Mouse (Mus musculus) lung, postnatal 14 days (tissue): ENCODE measurements at regions not wholly inside any gene's neighbourhood (a gene's known extent, or its start where the extent isn't known, plus 50 kb on each side); places are given as distances from the start of the nearest gene placed in this dataset.

Experiments used
- DNase-seq: peaks from one replicate; pipeline ENCODE4 v3.0.0; 2021

- DNase-seq = no peak
Observed at GRCm38 (mm10) chr2:115126625-115127369, 454.7 kb upstream of the BC052040 start.

DNA sequence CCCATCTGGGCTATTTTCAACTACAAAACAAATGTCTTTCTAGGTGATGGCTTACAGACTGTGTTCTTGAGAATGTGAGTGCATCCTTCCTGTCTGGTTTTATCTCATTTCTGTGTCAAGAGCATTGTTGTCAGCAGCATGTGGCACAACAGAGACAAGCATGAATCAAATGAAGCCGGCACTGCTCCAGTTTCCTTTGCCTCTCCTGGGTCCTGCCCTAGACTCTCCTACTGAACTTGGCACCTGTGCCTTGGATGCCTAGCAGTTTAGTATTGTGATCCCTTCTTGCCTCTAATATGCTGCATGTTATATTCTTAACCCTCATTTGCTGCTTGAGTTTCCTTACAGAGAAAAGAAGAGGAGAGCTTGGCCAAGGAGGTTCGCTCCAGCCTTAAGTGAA is 449.8 kb upstream of the BC052040 start:
- peak; percentile 2 for DNase-seq

DNA sequence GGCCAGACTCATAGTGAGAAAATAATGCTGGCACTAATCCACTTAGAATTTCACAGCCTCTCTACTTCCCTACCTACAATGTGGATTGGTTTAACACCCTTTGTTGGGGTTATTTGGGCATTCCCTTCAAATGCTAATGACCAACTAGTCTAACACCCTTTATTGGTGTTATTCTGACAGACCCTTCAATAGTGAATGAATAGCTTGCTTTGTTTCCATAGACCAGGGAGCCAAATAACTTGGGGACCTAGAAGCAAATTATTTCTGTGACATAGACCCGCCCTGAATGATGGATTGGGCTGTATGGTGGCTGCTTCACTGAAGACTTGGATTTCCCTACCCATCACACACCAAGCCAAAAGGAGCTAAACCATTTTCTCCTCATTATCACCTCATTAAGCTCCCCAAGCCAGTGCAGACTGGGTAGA is 449.3 kb upstream of the BC052040 start:
- no peak for DNase-seq

DNA sequence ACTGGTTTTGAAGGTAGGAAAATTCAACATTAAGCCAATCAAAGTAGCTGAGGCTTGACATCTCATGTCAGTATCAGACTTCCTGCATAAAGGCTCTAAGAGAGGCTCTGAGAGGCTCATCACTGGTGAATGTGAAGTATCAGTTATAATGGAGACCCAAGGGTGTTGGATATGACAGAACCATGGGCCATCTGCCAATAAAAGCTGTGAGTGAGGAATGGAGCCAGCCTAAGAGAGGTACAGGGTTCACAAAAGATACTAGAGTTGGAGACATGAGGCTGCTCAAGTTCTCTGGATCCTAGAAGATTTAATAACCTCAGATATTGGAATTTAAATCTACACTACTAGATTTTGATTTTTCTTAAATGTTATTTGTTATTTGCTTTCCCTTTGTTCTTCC is 440.1 kb upstream of the BC052040 start:
- DNase-seq = no peak

- no peak for DNase-seq
Observed at GRCm38 (mm10) chr2:115172111-115172510, 409.4 kb upstream of the BC052040 start.

GRCm38 (mm10) chr2:115177076-115177475 is 404.4 kb upstream of the BC052040 start:
- DNase-seq = no peak

DNA sequence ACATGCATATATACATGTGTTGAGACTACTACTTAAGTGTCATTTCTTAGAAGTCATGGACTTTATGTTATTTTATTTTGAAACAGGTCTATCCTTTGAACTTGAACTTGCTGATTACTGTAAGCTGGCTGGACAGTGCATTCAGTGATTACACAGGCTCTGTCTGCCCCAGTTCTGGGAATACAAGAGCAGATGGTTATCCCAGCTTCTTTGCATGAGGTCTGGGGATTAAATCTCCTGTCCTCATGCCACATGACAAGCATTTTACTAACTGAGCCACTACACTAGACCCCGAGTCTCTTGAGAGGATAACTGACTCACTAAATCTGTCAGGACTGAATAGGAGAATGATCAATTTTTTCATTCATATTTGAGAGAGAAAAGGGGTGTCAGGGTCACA is 403.6 kb upstream of the BC052040 start:
- no peak for DNase-seq

DNA sequence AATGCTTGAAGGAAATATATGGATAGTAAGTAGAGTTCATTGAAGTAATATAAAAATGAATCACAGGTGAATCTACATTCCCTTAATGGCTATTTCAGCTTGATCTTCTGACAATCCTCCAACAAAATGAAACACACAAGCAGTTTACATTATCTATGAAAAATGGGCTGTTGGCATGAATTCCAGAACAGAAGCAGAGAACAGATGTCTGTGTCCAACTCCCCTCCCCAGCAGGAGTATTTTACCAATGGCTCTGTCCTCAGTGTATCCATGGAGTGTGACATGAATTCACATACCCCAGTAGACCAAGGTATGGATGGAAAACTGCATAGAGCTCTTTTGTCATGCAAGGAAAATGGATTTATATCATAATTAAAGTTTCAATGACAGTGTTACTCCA is 370.3 kb upstream of the BC052040 start:
- DNase-seq = no peak

DNA sequence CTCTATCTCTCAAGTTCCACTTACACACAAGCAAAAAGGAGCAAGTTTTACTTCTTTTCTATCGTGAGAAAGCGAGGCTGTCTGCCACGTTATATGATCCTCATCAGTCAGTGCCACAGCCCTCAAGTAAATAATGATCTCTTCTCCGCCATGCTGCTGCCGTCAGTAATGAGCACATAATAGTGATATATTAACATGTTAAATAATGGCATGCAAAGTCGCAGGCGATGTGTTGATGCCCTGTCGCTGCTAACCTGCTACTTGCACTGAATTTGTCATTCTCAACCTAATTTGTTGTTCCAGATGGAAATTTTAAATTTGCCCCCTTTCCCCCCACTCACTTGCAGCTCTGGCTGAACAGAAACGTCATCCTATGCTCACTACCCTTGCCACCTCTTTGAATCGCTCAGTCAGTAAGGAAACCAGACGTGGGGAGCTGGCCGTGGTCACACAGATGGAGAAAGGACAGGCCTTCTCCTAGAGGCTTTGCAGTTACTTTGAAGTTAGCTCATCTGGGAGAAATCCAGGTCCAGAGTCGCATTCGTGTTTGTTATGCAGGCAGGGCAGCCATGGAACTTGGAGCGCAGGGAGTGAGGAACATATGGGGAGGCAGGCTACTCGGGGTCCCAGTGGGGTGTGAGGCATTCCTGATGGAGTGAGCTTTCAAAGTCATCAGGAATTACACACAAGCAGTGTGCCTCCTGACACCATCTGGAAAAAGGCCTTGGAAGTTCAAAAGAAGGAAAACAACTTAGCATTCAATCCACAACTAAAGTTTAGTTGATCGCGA is 368.1 kb upstream of the BC052040 start:
- DNase-seq = no peak

- no peak for DNase-seq
Observed at GRCm38 (mm10) chr2:115214292-115214691, 367.2 kb upstream of the BC052040 start.

DNA sequence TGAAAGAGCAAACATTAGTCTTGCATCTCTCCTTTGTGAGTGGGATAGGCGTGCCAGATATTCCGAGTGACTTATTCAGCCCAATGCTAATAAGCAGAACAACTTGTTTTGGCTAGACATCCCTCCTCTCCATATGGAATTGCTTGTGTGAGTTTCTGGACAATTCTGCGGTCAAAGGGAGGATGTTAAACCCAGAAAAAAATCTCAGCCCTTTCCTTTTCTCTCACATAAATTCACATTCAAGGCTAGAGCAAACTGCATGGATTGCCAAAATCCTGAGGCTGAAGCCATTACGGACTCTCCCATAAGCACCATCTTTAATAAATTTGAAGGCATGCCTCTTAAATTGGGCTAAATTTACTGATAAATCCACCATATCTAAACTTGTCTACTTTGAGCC is 351.5 kb upstream of the BC052040 start:
- DNase-seq = no peak

DNA sequence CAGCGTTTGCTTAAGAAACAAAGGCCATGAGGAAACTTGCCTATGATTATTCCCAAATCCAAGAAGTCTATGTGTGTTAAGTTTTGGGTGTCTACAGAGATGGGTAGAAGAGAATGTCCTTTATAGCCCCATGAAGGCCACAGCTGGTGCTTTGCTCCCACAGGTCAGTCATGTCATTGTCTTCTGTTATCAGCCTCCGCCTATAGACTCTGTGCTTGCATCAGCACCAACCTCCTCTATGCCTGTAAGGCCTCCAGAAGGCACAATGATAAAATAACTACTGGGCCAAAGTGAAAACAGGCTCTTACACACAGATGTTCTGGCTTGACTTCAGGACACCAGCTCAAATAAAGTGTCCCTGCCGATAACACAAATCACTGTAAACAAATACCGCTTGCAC is 333.8 kb upstream of the BC052040 start:
- no peak for DNase-seq

GRCm38 (mm10) chr2:115250019-115250807 is 331.3 kb upstream of the BC052040 start:
- DNase-seq = no peak

GRCm38 (mm10) chr2:115257391-115257790 is 324.1 kb upstream of the BC052040 start:
- no peak for DNase-seq

GRCm38 (mm10) chr2:115268247-115268646 is 313.3 kb upstream of the BC052040 start:
- DNase-seq = no peak

- DNase-seq = no peak
Observed at GRCm38 (mm10) chr2:115277421-115277820, 304.1 kb upstream of the BC052040 start.

DNA sequence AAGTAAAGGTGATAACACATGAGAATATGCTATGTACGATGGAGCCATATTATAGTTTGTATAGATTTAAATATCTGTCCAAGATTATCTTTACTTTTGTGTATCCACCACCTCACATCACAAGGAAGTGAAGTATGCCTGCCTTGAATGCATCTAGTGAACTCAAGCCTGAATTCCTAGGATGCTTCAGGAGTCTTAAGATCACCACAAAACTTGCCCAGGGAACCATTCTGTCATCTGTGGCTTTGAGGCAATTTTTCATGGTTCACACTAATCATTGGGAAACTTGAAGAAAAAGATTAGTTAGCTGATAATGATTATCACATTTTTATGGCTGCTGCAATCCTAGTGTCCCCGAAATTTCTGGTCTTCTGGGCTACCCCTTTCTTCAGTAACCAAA is 288.5 kb upstream of the BC052040 start:
- no peak for DNase-seq

GRCm38 (mm10) chr2:115297463-115297862 is 284.1 kb upstream of the BC052040 start:
- no peak for DNase-seq

- DNase-seq = no peak
Observed at GRCm38 (mm10) chr2:115307248-115307647, 274.3 kb upstream of the BC052040 start.

- DNase-seq = no peak
Observed at GRCm38 (mm10) chr2:115309856-115310631, 271.5 kb upstream of the BC052040 start.

- DNase-seq = no peak
Observed at GRCm38 (mm10) chr2:115318551-115318950, 263.0 kb upstream of the BC052040 start.

DNA sequence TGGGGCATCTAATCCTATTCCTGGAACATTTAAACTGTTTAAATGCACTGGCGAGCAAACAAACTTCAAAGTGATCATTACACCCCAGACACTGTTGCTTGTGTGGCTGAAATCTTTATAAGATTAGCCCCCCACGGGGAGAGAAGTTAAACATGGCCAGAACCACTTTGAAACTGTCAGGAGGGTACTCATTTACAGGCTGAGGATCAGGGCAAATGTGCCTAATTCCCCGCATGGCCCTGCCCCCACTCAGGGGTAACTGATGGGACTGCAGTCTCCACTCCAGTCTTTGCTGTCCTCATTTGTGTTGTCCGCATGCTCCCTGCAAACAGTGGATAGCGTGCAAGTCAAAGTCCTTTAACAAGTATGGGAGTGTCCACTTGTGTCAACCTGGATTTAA is 258.9 kb upstream of the BC052040 start:
- DNase-seq = no peak

DNA sequence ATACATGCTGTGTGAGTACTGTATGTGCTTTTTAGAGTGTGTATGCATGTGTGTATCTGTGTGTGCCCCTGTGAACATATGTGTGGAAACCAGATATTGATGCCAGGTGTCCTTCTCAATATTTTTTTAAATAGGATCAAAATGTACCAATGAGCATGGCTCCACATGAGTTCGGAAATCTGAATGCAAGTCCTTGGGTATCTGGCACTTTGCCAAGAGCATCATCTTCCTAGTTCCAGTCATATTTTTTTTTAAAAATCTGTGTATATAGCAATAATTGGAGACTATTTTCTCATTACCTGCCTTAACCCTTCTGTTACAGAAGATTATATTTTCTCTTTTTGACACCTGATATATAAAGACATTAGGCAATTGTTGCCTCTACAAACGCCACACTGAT is 255.0 kb upstream of the BC052040 start:
- no peak for DNase-seq
